Mouse (Mus musculus) ES-Bruce4 (cell line): Measurements from ENCODE around the gene Clca2. TPM values are rescaled to one million over a fixed set of nuclear protein-coding genes. Genes with fewer than 3 reads are reported as not detected.

Experiments
- H3K27ac ChIP-seq: 2 replicates; pipeline ENCODE4 v1.5.1; 2012; ENCODE audit warnings: low read length, inconsistent platforms; ENCODE audit not compliant: insufficient read depth
- H3K27me3 ChIP-seq: 2 replicates; pipeline ENCODE4 v1.6.1; 2012; ENCODE audit warnings: mild to moderate bottlenecking, low read length, inconsistent platforms; ENCODE audit not compliant: control insufficient read depth, poor library complexity, insufficient read depth, severe bottlenecking
- H3K36me3 ChIP-seq: 2 replicates; pipeline ENCODE4 v1.6.1; 2012; ENCODE audit warnings: inconsistent platforms, mild to moderate bottlenecking, low read length, moderate library complexity; ENCODE audit not compliant: control insufficient read depth, poor library complexity, insufficient read depth, severe bottlenecking
- H3K4me1 ChIP-seq: one replicate; pipeline ENCODE4 v1.8.1; 2011; ENCODE audit warnings: low read length; ENCODE audit not compliant: control insufficient read depth, insufficient read depth
- H3K4me3 ChIP-seq: 2 replicates; pipeline ENCODE4 v1.5.1; 2011; ENCODE audit warnings: low read depth, mild to moderate bottlenecking, low read length
- H3K9ac ChIP-seq: 2 replicates; pipeline ENCODE4 v1.6.1; 2012; ENCODE audit warnings: low read depth, mild to moderate bottlenecking, inconsistent platforms; ENCODE audit not compliant: poor library complexity, severe bottlenecking
- H3K9me3 ChIP-seq: replicated peaks from 2 replicates; pipeline ENCODE4 v1.6.1; 2012; ENCODE audit warnings: mild to moderate bottlenecking, low read length, inconsistent platforms; ENCODE audit not compliant: control insufficient read depth, poor library complexity, insufficient read depth, severe bottlenecking
- CTCF ChIP-seq: IDR thresholded peaks from one replicate; pipeline ENCODE4 v1.8.1; 2011; ENCODE audit warnings: low read depth, low read length
- EP300 ChIP-seq: IDR thresholded peaks from 2 replicates; pipeline ENCODE4 v1.6.1; 2011; ENCODE audit warnings: low read depth, low read length; ENCODE audit not compliant: insufficient read depth
- POLR2A ChIP-seq: IDR thresholded peaks from one replicate; pipeline ENCODE4 v1.8.1; 2011; ENCODE audit warnings: low read length; ENCODE audit not compliant: insufficient read depth
- polyA plus RNA-seq: library from polyadenylated mRNA; stranded (reverse); fragments of >200 nt; gene quantifications from 2 replicates; pipeline ENCODE4 v1.2.4, GENCODE M21; 2011; ENCODE audit warnings: low read depth; ENCODE audit not compliant: missing spikeins, insufficient read depth, insufficient read length

Clca2 gene
- polyA plus RNA-seq, 1 experiment: not detected

GRCm38 (mm10) chr3:145131210-145131868 lies 32.1 kb upstream of the Clca2 start:
- no peaks in the 10 kb centered on the region; the same call in 1 of the 2 replicates for H3K36me3 ChIP-seq
- TF ChIP-seq EP300 (no peak), CTCF (peak; percentile 10)

DNA sequence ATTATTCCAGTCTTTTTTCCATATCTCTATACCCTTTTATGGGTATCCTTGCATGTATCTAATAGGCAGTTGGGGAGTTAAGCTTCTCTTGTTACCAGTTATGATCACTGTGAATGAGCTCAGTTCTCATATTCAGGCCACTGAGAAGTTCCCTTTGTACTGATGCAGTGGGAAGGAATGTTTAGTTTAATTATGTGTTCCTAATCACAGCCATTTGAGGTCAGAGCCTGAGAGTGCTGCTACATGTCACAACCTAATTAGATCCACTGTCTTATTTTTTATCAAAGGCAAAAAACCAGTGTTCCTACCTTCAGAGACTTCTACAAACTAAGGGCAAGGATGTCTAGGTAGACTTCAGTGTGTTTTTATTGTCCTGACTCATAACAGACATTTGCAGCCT lies 30.1 kb upstream of the Clca2 start:
- TF ChIP-seq EP300 (no peak), CTCF (no peak), POLR2A (no peak)
- H3K36me3 ChIP-seq: no peaks in the 10 kb centered on the region; the same call in 1 of the 2 replicates

More at GRCm38 (mm10) chr3:145131210-145131868, 32.1 kb upstream of the Clca2 start:
- no peak overlapping the region for H3K27ac ChIP-seq
- H3K9me3 ChIP-seq: no peaks in the 10 kb centered on the region
- no peak overlapping the region for H3K9ac ChIP-seq
- no peak overlapping the region for H3K4me3 ChIP-seq
- no peaks in the 10 kb centered on the region for H3K27me3 ChIP-seq
- no peaks in the 10 kb centered on the region for H3K4me1 ChIP-seq

GRCm38 (mm10) chr3:145126618-145127017 lies 27.4 kb upstream of the Clca2 start:
- TF ChIP-seq CTCF (no peak), POLR2A (no peak), EP300 (no peak)
- Histone ChIP-seq H3K36me3 (no peaks in the 10 kb centered on the region; the same call in 1 of the 2 replicates), H3K4me1 (no peaks in the 10 kb centered on the region), H3K27me3 (no peaks in the 10 kb centered on the region), H3K9ac (no peak overlapping the region), H3K4me3 (no peak overlapping the region), H3K27ac (no peak overlapping the region), H3K9me3 (no peaks in the 10 kb centered on the region)

More for the DNA sequence above, 30.1 kb upstream of the Clca2 start:
- Histone ChIP-seq H3K9ac (no peak overlapping the region), H3K4me1 (no peaks in the 10 kb centered on the region), H3K4me3 (no peak overlapping the region), H3K27ac (no peak overlapping the region), H3K27me3 (no peaks in the 10 kb centered on the region), H3K9me3 (no peaks in the 10 kb centered on the region)

DNA sequence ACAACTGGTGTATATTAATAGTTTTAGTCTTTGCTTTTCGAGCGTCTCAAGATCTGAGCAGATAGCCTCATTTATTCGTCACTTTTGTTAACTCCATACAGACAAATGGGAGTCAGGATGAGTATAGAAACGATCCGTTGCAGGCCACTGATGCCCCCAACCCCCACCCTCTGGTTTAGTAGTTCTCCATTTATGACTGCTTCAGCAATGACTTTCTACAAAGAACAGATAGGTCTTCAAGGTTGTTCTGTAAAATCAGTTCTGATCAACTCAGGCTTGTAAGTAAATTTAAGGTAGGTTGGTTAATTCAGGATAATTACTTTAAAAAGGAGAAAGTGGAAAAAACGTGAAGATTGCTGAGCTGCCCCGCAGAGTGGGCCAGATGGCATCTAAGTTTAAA lies 20.2 kb upstream of the Clca2 start:
- H3K4me3 ChIP-seq: no peak overlapping the region
- H3K27me3 ChIP-seq: no peaks in the 10 kb centered on the region
- H3K4me1 ChIP-seq: no peaks in the 10 kb centered on the region
- H3K27ac ChIP-seq: no peak overlapping the region
- TF ChIP-seq CTCF: no peak
- H3K9ac ChIP-seq: peak overlapping the region; percentile 53; the same call in 1 of the 2 replicates
- H3K36me3 ChIP-seq: no peaks in the 10 kb centered on the region
- H3K9me3 ChIP-seq: no peaks in the 10 kb centered on the region; the same call in 1 of the 2 replicates

DNA sequence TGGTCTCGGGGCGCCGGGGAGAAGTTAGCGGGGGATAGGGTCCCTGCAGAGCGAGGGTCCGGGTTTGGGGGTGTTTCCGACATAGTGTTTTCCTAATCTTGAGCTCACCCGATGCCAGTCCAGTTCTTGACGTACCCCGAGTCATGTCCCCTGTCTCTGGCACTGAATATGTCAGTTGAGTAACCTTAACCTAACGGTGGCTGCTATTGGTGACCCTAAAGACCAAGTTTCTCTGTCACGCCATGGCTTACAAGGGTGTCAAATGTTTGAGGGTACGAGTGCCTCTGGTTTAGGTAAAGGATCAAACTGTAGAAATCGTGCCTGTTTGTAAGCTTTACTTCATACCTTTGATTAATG lies 19.7 kb upstream of the Clca2 start:
- H3K27ac ChIP-seq: no peak overlapping the region
- no peaks in the 10 kb centered on the region; the same call in 1 of the 2 replicates for H3K9me3 ChIP-seq

DNA sequence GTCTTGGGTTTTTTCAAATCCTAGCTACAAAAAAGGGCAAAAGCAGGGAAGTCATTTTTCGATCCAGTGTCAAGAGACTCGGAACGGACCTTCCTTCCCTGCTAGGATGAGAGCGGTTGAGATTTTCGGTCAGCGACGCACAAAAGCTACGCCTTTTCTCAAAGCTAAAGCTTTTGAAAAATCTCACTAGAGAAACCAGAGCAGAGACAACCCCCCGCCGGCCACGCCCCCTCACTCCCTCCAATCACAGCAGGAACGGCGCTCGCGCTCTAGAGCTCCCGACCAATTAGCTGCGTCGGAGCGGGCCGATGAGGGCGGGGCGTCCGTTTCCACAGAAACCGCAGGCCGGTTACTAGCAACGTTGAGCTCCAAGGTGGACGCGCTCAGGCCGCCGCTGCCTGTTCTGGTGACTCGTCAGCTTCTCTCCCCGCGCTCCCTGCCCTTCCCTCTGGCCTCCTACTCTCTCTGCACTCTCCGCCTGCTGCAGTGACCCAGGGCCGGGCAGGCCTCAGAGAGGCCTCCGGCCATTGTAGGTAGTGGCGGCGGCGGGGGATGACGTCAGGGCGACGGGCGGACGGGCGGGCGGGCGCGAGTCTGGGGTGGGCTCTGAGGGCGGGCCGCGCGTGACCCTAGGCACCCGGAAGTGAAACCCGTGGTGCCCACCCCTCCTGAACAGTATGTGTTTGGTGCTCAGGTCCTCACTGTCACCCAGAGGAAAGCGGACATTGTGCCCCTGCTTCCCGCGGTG lies 19.2 kb upstream of the Clca2 start, which contains the start of gene Odf2l:
Gene Odf2l (plus strand): TSS at position 335 of the 748 bp plus-strand sequence.
- peak within 1 kb of the TSS; percentile 53 for H3K9ac ChIP-seq
- no peaks in the 10 kb centered on the region for H3K4me1 ChIP-seq
- peak within 1 kb of the TSS; percentile 75 for H3K4me3 ChIP-seq
- TF ChIP-seq EP300 (no peak), POLR2A (no peak), CTCF (no peak)
- no peaks in the 10 kb centered on the region for H3K36me3 ChIP-seq
- peak within 1 kb of the TSS; percentile 42; the same call in 1 of the 2 replicates for H3K27ac ChIP-seq
- H3K9me3 ChIP-seq: no peaks in the 10 kb centered on the region; the same call in 1 of the 2 replicates
- no peaks in the 10 kb centered on the region for H3K27me3 ChIP-seq

More for the DNA sequence above, 19.7 kb upstream of the Clca2 start:
- H3K4me3 ChIP-seq: peak overlapping the region; percentile 75
- H3K9ac ChIP-seq: peak overlapping the region; percentile 53
- no peaks in the 10 kb centered on the region for H3K36me3 ChIP-seq
- H3K4me1 ChIP-seq: no peaks in the 10 kb centered on the region
- TF ChIP-seq POLR2A (no peak), CTCF (no peak), EP300 (no peak)
- H3K27me3 ChIP-seq: no peaks in the 10 kb centered on the region
